Mouse (Mus musculus) 3T3-L1 (cell line): ENCODE measurements around the gene Eci1.

Source experiments
- DNase-seq: peaks from one replicate; pipeline ENCODE4 v3.0.0-alpha.2; 2015; ENCODE audit warnings: low read depth, low spot score

Gene Eci1

GRCm38 (mm10) chr17:24473612-24474275 is 47.3 kb downstream of the Eci1 start, which contains the start of gene Bricd5:
Gene Bricd5, plus strand, starts transcription at chr17:24473884.
- DNase-seq, result no peak

GRCm38 (mm10) chr17:24474557-24474956 is 48.1 kb downstream of the Eci1 start:
- DNase-seq, result no peak

GRCm38 (mm10) chr17:24475586-24475985 is 49.1 kb downstream of the Eci1 start:
- DNase-seq, result no peak

- DNase-seq, result no peak
Observed at GRCm38 (mm10) chr17:24476022-24476776, 49.8 kb downstream of the Eci1 start.

GRCm38 (mm10) chr17:24477053-24477984 is 50.9 kb downstream of the Eci1 start:
- DNase-seq, result no peak

- peak; percentile 60 for DNase-seq
Observed at GRCm38 (mm10) chr17:24477985-24478600, 51.7 kb downstream of the Eci1 start.

DNA sequence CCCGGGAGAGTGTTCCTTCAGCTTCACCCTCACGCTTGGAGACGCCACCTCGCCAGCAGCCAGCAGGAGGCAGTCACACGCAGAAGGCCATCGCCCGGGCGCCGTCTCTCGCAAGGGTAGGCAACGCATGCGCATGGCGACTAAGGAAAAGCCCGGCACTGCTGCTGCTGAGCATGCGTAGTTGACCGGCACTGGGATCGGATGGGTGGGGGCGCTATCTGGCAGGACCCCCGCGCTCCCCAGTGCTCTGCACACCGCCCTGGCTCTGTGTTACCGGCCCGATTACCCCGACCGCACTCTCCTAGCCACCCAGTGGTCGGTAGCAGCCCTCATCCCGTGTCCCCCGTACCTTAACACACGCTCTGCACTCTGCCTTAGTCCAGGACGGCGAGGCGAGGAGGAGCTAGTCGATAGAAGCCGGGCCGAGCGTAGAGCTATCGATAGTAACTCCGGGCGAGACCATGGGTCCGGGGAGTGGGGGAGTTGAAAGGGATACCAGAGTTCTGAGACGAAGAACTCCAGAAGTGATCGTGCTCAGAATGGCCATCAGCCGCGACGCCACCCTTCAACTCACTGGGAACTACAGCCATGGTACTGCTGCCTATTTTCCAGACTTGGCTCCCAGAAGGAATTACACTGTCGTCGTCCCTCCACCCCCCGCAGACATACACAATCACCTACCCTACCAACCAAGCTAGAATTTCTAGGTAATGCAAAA is 52.4 kb downstream of the Eci1 start, which contains the start of gene Mlst8:
TSS of gene Mlst8 (minus strand) at position 416 of the 718 bp plus-strand sequence.
- peak; percentile 97 for DNase-seq

DNA sequence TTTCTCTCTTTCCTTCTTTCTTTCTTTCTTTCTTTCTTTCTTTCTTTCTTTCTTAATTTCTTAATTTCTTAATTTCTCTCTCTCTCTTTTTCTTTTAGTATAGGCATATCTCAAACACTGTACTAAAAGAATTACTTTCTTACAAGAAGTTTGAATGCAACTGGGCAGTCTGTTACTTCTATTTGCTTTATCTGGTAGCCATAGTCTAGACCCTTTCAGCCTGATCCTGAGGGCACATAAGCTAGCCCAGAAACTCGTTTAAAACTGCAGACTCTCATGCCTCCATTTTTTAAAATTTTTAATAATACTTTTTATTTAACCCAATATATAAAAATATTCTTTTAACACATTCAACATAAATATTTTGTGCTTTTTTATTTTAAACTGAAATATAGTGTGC is 53.0 kb downstream of the Eci1 start:
- DNase-seq, result no peak

- peak; percentile 68 for DNase-seq
Observed at GRCm38 (mm10) chr17:24480201-24480826, 53.9 kb downstream of the Eci1 start.

- no peak for DNase-seq
Observed at GRCm38 (mm10) chr17:24481027-24481815, 54.8 kb downstream of the Eci1 start.

DNA sequence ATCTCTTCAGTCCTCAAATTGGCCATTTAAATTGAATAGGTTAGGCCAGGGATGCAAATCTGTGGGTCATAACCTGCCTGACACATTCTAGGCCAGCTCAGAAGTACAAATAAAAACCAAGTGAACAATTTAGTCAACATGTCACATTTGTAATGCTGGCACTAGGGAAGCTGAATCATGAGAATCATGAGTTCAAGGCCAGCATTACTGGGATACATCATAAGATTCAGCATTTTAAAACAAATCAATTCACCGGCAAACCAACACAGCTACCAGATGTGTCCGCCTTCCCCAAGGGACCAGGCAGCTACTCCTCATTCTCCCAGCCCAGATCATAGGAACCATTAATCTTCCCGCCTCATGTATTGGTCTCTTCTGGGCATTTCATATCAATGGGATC is 57.1 kb downstream of the Eci1 start:
- DNase-seq, result no peak

GRCm38 (mm10) chr17:24485090-24485860 is 58.8 kb downstream of the Eci1 start:
- DNase-seq, result no peak

- DNase-seq, result no peak
Observed at GRCm38 (mm10) chr17:24488186-24488661, 61.8 kb downstream of the Eci1 start, which contains the start of gene Caskin1. Gene Caskin1, plus strand, starts transcription at chr17:24488601.

- DNase-seq, result no peak
Observed at GRCm38 (mm10) chr17:24488662-24489264, 62.3 kb downstream of the Eci1 start.
